Mouse (Mus musculus): ENCODE data around the gene Ddx47.

Gene Ddx47

GRCm38 (mm10) chr6:135017211-135017610, 5.8 kb downstream of the Ddx47 start:
- DNase-seq: no peak

DNA sequence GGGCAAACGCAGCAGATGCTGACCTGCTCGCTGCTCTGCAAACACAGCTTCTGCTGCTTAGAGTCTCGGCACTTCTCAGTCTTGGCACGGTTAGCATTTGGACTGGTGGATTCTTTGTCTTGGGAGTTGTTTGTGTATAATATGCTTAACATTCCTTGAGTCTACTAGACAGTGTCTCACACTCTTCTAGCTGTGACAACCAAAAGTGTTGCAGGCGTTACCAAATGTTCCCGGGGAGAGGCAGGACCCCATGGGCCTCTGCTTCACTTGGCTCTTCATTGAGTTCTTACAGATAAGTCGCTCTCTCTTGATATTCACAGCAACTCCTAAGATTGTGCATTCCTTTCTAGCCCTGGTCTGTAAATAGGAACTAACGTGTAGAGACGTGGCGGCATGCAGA, 8.2 kb downstream of the Ddx47 start:
- no peak for DNase-seq

DNA sequence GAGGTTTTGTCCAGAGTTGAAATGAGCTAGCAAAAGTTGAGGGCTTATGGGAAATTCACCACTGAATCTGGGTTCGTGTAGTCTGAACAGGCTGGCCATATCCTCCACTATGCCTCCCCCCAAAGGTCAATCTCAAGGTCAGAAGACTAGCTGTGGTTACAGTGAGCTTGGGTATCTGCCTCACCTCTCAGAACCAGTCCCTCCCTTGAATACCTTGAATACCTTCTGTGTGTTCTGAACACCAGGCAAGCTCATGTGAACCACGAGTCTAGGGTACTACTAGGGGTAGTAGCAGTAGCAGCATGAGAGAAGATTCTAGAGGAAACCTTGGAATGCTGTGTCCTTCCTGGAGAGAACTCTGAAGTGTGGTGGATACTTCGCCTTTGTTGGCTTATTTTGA, 10.2 kb downstream of the Ddx47 start:
- no peak for DNase-seq

- no peak for DNase-seq
Observed at GRCm38 (mm10) chr6:135023379-135023778, 12.0 kb downstream of the Ddx47 start.

GRCm38 (mm10) chr6:135024781-135025420, 13.5 kb downstream of the Ddx47 start:
- peak in 1 of 2 experiments; percentile 11 for DNase-seq

- peak; percentile 34 to 41 for DNase-seq
Observed at GRCm38 (mm10) chr6:135026232-135026631, 14.8 kb downstream of the Ddx47 start.

DNA sequence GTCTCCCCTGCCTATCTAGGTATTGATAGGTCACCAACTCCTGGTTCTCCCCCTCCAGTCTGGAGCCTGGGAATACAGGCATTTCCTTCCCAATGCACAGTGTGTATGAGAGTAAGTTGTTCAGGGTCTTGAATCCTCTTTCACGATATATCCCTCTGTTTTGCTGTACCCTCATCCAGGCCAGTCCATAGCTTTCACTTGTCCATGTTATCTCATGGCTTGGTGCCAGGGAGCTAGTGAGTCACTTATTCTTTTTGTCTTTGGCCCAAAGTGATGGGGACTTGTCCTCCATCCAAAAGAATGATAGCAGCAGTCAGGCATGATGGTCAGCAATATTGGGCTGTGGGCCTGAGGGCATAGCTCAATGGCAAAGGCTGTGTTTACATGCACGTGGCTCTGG, 15.3 kb downstream of the Ddx47 start:
- DNase-seq: peak in 1 of 2 experiments; percentile 6

DNA sequence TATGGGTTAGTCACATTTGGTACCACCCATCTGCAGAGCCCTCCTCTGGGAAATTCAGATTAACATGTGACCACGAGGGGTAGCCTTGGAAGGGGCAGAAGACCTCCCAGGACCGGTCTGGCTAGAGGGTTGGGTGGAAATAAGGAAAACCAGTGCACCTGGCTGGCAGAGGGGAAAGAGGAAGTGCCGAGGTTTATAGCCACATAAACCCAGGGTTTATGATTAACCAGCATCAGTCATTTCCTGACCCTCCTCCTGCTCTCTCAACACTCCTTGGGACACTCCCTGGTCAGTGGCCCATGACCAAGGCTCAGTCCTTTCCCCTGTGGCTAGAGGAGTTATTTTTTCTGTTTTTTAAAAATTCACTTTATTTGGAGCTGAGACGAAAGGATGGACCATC, 17.8 kb downstream of the Ddx47 start:
- DNase-seq: peak; percentile 68 to 74

GRCm38 (mm10) chr6:135038674-135039073, 27.3 kb downstream of the Ddx47 start:
- DNase-seq: no peak

DNA sequence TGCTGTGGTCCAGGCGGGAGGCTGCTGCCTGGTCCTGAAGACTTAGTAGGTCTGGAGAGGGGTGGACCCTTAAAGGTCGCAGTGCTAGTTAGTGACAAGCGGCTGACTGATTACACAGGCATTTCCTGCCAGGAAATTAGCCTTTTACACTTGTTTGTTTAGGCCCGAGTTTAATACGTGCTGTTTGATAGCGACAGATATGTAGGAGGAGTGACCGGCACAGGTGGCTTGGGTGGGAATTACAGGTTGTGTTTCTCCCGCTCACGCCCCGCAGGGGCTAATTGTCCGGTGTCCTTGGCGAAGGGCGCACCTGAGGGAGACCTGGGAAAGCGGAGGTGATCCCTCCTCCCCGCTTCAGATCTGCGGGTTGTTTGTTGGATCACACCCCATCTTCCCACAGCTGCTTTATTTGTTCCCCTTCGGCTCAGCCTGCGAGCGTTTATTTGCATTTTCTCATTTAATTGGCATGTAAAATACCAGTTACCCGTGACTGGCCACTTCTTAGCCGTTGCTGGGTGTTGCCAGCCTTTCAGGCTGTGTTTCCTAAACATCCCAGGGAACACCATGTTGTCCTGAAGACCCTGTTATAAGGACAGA, 29.0 kb downstream of the Ddx47 start:
- peak; percentile 8 to 18 for DNase-seq

DNA sequence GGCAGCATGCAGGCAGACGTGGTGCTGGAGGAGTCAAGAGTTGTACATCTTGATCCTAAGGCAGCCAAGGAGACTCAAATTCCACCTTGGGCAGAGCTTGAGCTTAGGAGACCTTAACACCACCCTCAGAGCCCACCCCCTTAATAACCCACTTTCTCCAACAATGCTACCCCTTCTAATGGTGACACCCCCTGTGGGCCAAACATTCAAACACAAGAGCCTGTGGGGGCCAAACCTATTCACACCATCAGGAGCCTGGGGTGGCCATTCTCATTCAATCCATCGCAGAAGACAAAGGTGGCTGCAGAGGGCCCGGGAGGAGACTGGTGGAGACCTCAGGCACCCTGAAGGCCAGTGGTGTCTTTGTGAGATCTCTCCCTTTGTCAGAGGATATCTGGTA, 30.5 kb downstream of the Ddx47 start:
- no peak for DNase-seq

- DNase-seq: no peak
Observed at GRCm38 (mm10) chr6:135047276-135047675, 35.9 kb downstream of the Ddx47 start.

GRCm38 (mm10) chr6:135048509-135048908, 37.1 kb downstream of the Ddx47 start:
- no peak for DNase-seq

DNA sequence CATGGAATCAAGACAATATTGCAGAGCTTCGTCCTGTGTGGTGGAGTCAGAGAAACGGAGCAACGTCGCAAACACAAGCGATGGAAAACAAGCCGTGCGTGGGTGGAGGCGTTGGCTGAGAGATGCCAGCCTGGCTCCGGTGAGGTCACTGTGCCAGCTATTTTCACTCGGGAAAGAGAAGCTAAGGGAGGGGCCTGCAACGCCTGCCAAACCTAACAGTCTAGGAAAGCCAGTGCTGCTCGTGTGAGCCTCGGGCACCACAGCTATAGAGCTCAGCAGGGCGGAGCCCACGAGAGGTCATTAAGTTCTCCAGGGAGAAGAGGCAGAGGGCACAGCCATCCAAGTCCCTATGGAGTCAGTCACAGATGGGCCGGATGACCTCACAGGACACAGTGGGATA, 37.5 kb downstream of the Ddx47 start:
- DNase-seq: peak; percentile 23 to 30

DNA sequence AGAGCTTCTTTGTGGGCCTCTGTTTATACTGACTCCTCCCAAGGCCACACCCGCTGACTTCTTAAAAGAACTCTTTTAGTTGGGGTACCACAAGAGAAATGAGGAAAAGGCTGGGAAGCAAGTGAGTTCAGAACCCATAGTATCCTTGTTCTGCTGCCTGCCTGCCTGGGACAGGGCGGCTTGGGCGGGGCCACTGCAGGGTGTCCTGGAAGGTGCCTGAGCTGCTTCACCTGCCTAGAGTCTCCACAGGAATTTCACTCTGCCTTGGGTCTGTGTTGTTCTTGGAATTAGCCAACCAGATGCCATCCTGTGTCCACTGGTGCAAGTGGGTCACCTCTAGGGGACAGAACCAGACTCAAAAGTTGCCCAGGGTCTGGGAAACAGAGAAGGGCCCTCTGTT, 42.4 kb downstream of the Ddx47 start:
- no peak for DNase-seq

DNA sequence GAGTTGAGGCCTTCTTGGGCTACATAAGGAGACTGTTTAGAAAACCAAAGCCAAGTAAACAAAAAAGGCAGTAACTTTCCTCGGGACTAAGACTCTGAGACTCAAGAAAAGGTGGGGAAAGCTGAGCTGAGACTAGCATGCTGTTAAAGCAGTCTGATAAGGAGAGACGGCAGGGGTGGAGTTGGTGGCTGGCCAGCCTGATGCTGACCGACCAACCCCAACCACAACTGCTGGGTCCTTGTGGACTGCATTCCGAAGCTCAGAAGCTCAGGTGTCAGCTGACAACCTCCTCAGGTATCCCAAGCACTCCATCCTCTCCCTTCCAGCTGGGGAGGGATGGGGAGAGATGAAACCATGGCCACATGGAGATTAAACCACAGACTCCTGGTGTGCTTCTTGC, 44.5 kb downstream of the Ddx47 start:
- no peak for DNase-seq

GRCm38 (mm10) chr6:135060728-135061127, 49.3 kb downstream of the Ddx47 start:
- no peak for DNase-seq

GRCm38 (mm10) chr6:135064621-135065020, 53.2 kb downstream of the Ddx47 start:
- no peak for DNase-seq

GRCm38 (mm10) chr6:135065236-135065957, 54.0 kb downstream of the Ddx47 start, which contains the start of gene Gprc5a:
Gprc5a (plus strand) TSS chr6:135065651.
- DNase-seq: peak; percentile 59 to 62

DNA sequence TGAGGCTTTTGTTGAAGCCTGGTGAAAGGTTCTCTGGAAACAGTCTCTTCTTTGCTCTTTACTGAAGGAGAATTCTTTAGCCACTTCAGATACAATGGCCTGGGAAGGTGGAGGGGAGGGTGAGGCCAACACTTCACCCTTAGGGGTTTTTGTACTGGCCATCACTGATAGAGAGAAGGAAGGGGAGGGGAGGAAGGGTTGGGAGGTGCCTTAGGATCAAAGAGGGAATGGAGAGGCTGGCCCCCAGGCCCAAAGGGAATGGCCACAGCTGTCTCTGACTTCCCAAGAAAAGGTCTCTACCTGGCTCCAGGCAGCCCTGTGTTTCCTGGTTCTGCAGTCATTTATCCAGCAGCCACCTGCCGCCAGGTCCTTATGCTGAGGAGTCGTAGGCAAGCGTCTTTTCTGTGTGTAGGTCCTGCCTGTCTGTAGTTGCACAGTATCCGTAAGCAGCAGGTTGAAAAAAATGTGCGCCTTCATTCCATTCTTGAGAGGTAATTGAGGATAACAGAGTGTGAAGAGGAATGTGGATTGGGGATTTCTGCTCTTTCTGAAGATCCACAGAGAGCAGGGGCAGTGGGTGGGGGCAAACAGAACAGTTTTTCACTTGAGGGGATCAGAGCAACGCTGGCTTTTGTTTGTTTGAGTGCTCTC, 55.5 kb downstream of the Ddx47 start:
- DNase-seq: no peak

DNA sequence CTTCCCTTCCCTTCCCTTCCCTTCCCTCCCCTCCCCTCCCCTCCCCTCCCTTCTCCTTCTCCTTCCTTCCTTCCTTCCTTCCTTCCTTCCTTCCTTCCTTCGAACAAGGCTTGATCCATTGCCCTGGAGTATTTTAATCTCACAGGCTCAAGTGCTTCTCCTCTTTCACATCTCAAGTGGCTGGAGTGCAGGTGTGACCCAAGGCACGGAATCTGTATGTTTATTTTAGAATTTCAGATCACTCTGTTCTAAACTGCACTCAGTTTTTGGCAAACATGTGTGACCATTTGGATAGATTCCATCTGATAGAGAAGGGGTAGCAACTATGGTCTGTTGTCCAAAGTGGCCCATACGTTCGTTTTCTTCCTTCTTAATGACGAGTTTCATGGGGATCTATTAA, 56.8 kb downstream of the Ddx47 start:
- no peak for DNase-seq

GRCm38 (mm10) chr6:135069856-135070255, 58.4 kb downstream of the Ddx47 start:
- DNase-seq: no peak

DNA sequence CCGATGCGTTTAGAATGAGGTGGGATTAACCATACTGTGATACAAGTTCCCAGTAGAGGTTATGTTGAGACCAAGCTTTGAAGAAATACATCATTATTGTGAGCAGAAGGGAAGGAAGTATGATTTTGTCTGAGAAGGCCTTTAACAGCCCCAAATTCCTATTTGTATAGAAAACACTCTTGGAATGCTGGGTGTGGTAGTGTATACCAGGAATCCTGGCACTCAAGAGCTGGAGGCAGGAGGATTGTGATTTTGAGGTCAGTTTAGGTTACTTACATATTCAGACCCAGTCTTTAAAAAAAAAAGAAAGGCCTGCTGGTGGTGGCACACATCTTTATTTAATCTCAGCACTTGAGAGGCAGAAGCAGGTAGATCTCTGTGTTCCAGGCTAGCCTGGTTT, 58.9 kb downstream of the Ddx47 start:
- no peak for DNase-seq

Measured in kidney, postnatal 36 days (tissue).